Mouse (Mus musculus) forebrain, embryonic 14.5 days (tissue): ENCODE measurements at regions not wholly inside any gene's neighbourhood (a gene's known extent, or its start where the extent isn't known, plus 50 kb on each side); places are given as distances from the start of the nearest gene placed in this dataset.
"Not testable (repeated sequence)": the region's sequence is repeated elsewhere in the genome, so short reads cannot be mapped to it uniquely, and the experiment has no call there.

ENCODE experiments used
- ATAC-seq: fragments of 200-750 bp; cut with Nextera tagmentation; 2 replicates; pipeline ENCODE4 v1.8.0; 2017; ENCODE audit warnings: mild to moderate bottlenecking, moderate library complexity
- DNase-seq: peaks from one replicate; pipeline ENCODE4 v3.0.0-alpha.2; 2015; ENCODE audit warnings: low spot score
- H3K27ac ChIP-seq: fragments of 300-500 bp; sonication (generic); 2 replicates; pipeline ENCODE4 v1.5.1; 2014; ENCODE audit warnings: low read depth, mild to moderate bottlenecking, control low read depth, low read length, moderate library complexity
- H3K27me3 ChIP-seq: fragments of 300-500 bp; sonication (generic); replicated peaks from 2 replicates; pipeline ENCODE4 v1.6.1; 2014; ENCODE audit warnings: low read length, control low read depth, mixed read lengths; ENCODE audit not compliant: control insufficient read depth, insufficient read depth
- H3K36me3 ChIP-seq: fragments of 300-500 bp; sonication (generic); 2 replicates; pipeline ENCODE4 v1.6.1; 2014; ENCODE audit warnings: low read length, control low read depth; ENCODE audit not compliant: control insufficient read depth, insufficient read depth
- H3K4me1 ChIP-seq: fragments of 300-500 bp; sonication (generic); 2 replicates; pipeline ENCODE4 v1.6.1; 2014; ENCODE audit warnings: antibody characterized with exemption, low read length, control low read depth; ENCODE audit not compliant: control insufficient read depth, insufficient read depth
- H3K4me2 ChIP-seq: fragments of 300-500 bp; sonication (generic); 2 replicates; pipeline ENCODE4 v1.6.1; 2014; ENCODE audit warnings: mild to moderate bottlenecking, control low read depth, low read length
- H3K4me3 ChIP-seq: fragments of 300-500 bp; sonication (generic); 2 replicates; pipeline ENCODE4 v1.5.1; 2014; ENCODE audit warnings: low read depth, low read length, control low read depth
- H3K9ac ChIP-seq: fragments of 300-500 bp; sonication (generic); 2 replicates; pipeline ENCODE4 v1.6.1; 2014; ENCODE audit warnings: mild to moderate bottlenecking, low read length, control low read depth, moderate library complexity
- H3K9me3 ChIP-seq: fragments of 300-500 bp; sonication (generic); replicated peaks from 2 replicates; pipeline ENCODE4 v1.6.1; 2016; ENCODE audit warnings: low read length, control low read depth, mixed read lengths; ENCODE audit not compliant: control insufficient read depth
- WGBS: fragments of 180-500 bp; shearing (Covaris S2); extraction: QIAGEN DNeasy Blood & Tissue Kit; methylation state at CpG from one replicate; pipeline ENCODE4 v1.1.7; 2014; 5-methylcytosine and 5-hydroxymethylcytosine counted together

GRCm38 (mm10) chr13:52353437-52353836 is 177.6 kb downstream of the Diras2 start:
- no peak overlapping the region for H3K9ac ChIP-seq
- DNase-seq (no peak), ATAC-seq (no peak)
- H3K4me2 ChIP-seq: no peak overlapping the region
- no peak overlapping the region for H3K4me3 ChIP-seq
- H3K4me1 ChIP-seq: no peaks in the 10 kb centered on the region
- no peak overlapping the region for H3K27ac ChIP-seq
- H3K9me3 ChIP-seq: no peaks in the 10 kb centered on the region
- H3K36me3 ChIP-seq: no peaks in the 10 kb centered on the region
- H3K27me3 ChIP-seq: no peaks in the 10 kb centered on the region
- 47% methylated on average over 3 of the region's 3 CpGs for WGBS

- Histone ChIP-seq H3K9ac (no peak overlapping the region), H3K4me3 (no peak overlapping the region), H3K27ac (no peak overlapping the region), H3K9me3 (no peaks in the 10 kb centered on the region), H3K4me2 (no peak overlapping the region), H3K36me3 (no peaks in the 10 kb centered on the region), H3K27me3 (no peaks in the 10 kb centered on the region), H3K4me1 (no peaks in the 10 kb centered on the region)
- DNase-seq (no peak), ATAC-seq (no peak)
- WGBS: 69% methylated on average over 2 of the region's 2 CpGs
These were observed 177.1 kb downstream of the Diras2 start for GRCm38 (mm10) chr13:52353966-52354365.

GRCm38 (mm10) chr13:52355921-52356320 is 175.2 kb downstream of the Diras2 start:
- ATAC-seq: not testable (repeated sequence)

GRCm38 (mm10) chr13:52359332-52359731 is 171.7 kb downstream of the Diras2 start:
- not testable (repeated sequence) for H3K9me3 ChIP-seq, ATAC-seq, H3K4me3 ChIP-seq, H3K4me1 ChIP-seq, H3K36me3 ChIP-seq, H3K9ac ChIP-seq, DNase-seq, H3K27me3 ChIP-seq, H3K4me2 ChIP-seq, H3K27ac ChIP-seq
- 78% methylated on average over 4 of the region's 4 CpGs for WGBS

More at GRCm38 (mm10) chr13:52355921-52356320, 175.2 kb downstream of the Diras2 start:
- not testable (repeated sequence) for H3K9ac ChIP-seq, H3K4me1 ChIP-seq, H3K27ac ChIP-seq, H3K9me3 ChIP-seq, H3K4me3 ChIP-seq, H3K27me3 ChIP-seq, H3K4me2 ChIP-seq, H3K36me3 ChIP-seq, DNase-seq
- WGBS: 88% methylated on average over 2 of the region's 4 CpGs

GRCm38 (mm10) chr13:52361177-52361846 is 169.8 kb downstream of the Diras2 start:
- ATAC-seq (peak; percentile 37; the same call in 1 of the 2 replicates), DNase-seq (peak; percentile 32)
- Histone ChIP-seq H3K36me3 (no peaks in the 10 kb centered on the region), H3K4me3 (no peak overlapping the region), H3K27ac (no peak overlapping the region), H3K27me3 (no peaks in the 10 kb centered on the region), H3K4me1 (no peaks in the 10 kb centered on the region), H3K9ac (no peak overlapping the region), H3K4me2 (no peak overlapping the region), H3K9me3 (no peaks in the 10 kb centered on the region)
- 83% methylated on average over 4 of the region's 4 CpGs for WGBS

GRCm38 (mm10) chr13:52362266-52362665 is 168.8 kb downstream of the Diras2 start:
- Histone ChIP-seq H3K9me3 (no peaks in the 10 kb centered on the region), H3K4me1 (no peaks in the 10 kb centered on the region), H3K27me3 (no peaks in the 10 kb centered on the region), H3K4me3 (no peak overlapping the region), H3K9ac (no peak overlapping the region), H3K4me2 (no peak overlapping the region), H3K27ac (no peak overlapping the region), H3K36me3 (no peaks in the 10 kb centered on the region)
- no peak for DNase-seq
- no peak for ATAC-seq
- 94% methylated on average over 5 of the region's 5 CpGs for WGBS

- H3K9me3 ChIP-seq: no peaks in the 10 kb centered on the region
- no peak overlapping the region for H3K4me2 ChIP-seq
- ATAC-seq (no peak), DNase-seq (no peak)
- no peak overlapping the region for H3K27ac ChIP-seq
- H3K4me1 ChIP-seq: no peaks in the 10 kb centered on the region
- no peak overlapping the region for H3K9ac ChIP-seq
- H3K27me3 ChIP-seq: no peaks in the 10 kb centered on the region
- no peaks in the 10 kb centered on the region for H3K36me3 ChIP-seq
- H3K4me3 ChIP-seq: no peak overlapping the region
These were observed 161.2 kb downstream of the Diras2 start for GRCm38 (mm10) chr13:52369851-52370250.

GRCm38 (mm10) chr13:52371986-52372385 is 159.1 kb downstream of the Diras2 start:
- Histone ChIP-seq H3K4me3 (no peak overlapping the region), H3K27ac (no peak overlapping the region), H3K4me1 (no peaks in the 10 kb centered on the region), H3K36me3 (no peaks in the 10 kb centered on the region), H3K27me3 (no peaks in the 10 kb centered on the region), H3K9me3 (no peaks in the 10 kb centered on the region), H3K9ac (no peak overlapping the region), H3K4me2 (no peak overlapping the region)
- WGBS: 92% methylated on average over 3 of the region's 3 CpGs
- ATAC-seq (no peak), DNase-seq (no peak)

- no peak for DNase-seq
- no peak for ATAC-seq
- H3K27me3 ChIP-seq: no peaks in the 10 kb centered on the region
- H3K4me3 ChIP-seq: no peak overlapping the region
- H3K4me2 ChIP-seq: no peak overlapping the region
- no peaks in the 10 kb centered on the region for H3K36me3 ChIP-seq
- H3K9ac ChIP-seq: no peak overlapping the region
- no peaks in the 10 kb centered on the region for H3K4me1 ChIP-seq
- WGBS: 70% methylated on average over 3 of the region's 3 CpGs
- no peaks in the 10 kb centered on the region for H3K9me3 ChIP-seq
- H3K27ac ChIP-seq: no peak overlapping the region
These were observed 156.3 kb downstream of the Diras2 start for GRCm38 (mm10) chr13:52374781-52375180.
